Mouse (Mus musculus) lung, embryonic 14.5 days (tissue): Measurements from ENCODE around the gene Dab2ip. TPM values are rescaled to one million over a fixed set of nuclear protein-coding genes. Genes with fewer than 3 reads are reported as not detected.

Experiments
- ATAC-seq: fragments of 200-750 bp; cut with Nextera tagmentation; 2 replicates; pipeline ENCODE4 v1.8.0; 2017; ENCODE audit warnings: mild to moderate bottlenecking, moderate TSS enrichment, moderate library complexity; ENCODE audit not compliant: insufficient read depth
- DNase-seq: peaks from one replicate; pipeline ENCODE4 v3.0.0-alpha.2; 2015
- H3K27ac ChIP-seq: fragments of 300-500 bp; sonication (generic); 2 replicates; pipeline ENCODE4 v1.5.1; 2014; ENCODE audit warnings: low read depth, mild to moderate bottlenecking, moderate library complexity
- H3K27me3 ChIP-seq: fragments of 300-500 bp; sonication (generic); 2 replicates; pipeline ENCODE4 v1.6.1; 2014; ENCODE audit warnings: low read length, control low read depth; ENCODE audit not compliant: insufficient read depth
- H3K36me3 ChIP-seq: fragments of 300-500 bp; sonication (generic); 2 replicates; pipeline ENCODE4 v1.6.1; 2014; ENCODE audit warnings: control low read depth; ENCODE audit not compliant: insufficient read depth
- H3K4me1 ChIP-seq: fragments of 300-500 bp; sonication (generic); 2 replicates; pipeline ENCODE4 v1.6.1; 2014; ENCODE audit warnings: antibody characterized with exemption, control low read depth; ENCODE audit not compliant: insufficient read depth
- H3K4me2 ChIP-seq: fragments of 300-500 bp; sonication (generic); 2 replicates; pipeline ENCODE4 v1.6.1; 2014; ENCODE audit warnings: mild to moderate bottlenecking
- H3K4me3 ChIP-seq: fragments of 300-500 bp; sonication (generic); 2 replicates; pipeline ENCODE4 v1.5.1; 2014; ENCODE audit warnings: low read depth, low read length
- H3K9ac ChIP-seq: fragments of 300-500 bp; sonication (generic); 2 replicates; pipeline ENCODE4 v1.6.1; 2014
- H3K9me3 ChIP-seq: fragments of 300-500 bp; sonication (generic); 2 replicates; pipeline ENCODE4 v1.6.1; 2016; ENCODE audit warnings: low read depth, low read length, control low read depth
- CTCF ChIP-seq: IDR thresholded peaks from 2 replicates; pipeline ENCODE4 v1.5.1; 2016; ENCODE audit warnings: antibody characterized with exemption, low read depth
- WGBS: fragments of 180-500 bp; shearing (Covaris S2); extraction: QIAGEN DNeasy Blood & Tissue Kit; methylation state at CpG from one replicate; pipeline ENCODE4 v1.1.7; 2014; 5-methylcytosine and 5-hydroxymethylcytosine counted together
- polyA plus RNA-seq: library from polyadenylated mRNA; unstranded; fragments of >200 nt; fragmentation: Nextera tagmentation; extraction: Ambion mirVana; gene quantifications from 2 replicates; pipeline ENCODE4 v1.2.1, GENCODE M21; 2014

Dab2ip gene
- polyA plus RNA-seq, 1 experiment from 2014 or later, result 61.4 TPM

DNA sequence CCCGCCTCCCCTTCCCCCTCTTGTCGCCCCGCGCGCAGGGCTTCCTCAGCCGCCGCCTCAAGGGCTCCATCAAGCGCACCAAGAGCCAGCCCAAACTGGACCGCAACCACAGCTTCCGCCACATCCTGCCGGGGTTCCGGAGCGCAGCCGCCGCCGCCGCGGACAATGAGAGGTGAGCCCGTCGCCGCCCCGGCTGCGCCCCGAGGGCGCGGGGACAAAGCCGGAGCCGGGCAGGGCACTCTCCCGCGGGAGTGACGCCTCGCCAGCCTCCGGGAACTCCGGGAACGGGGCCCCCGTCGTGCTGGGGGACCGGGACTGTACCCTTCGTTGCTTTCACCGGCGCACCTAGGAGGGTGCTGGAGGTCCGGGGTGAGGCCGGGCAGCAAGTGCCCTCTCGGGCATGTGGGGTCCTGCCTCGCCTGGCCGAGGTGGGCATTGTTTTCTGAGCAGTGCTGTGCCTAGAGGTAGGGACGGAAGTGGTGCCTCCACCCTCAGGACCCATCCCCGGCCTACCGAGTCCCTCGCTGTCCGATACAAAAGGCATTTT, 103.5 kb downstream of the Dab2ip start:
- H3K9me3 ChIP-seq, result no peaks in the 10 kb centered on the region
- H3K4me3 ChIP-seq, result peak overlapping the region; percentile 86
- H3K27ac ChIP-seq, result peak overlapping the region; percentile 83
- no peaks in the 10 kb centered on the region for H3K27me3 ChIP-seq
- peaks cover 19% of the 10 kb centered on the region for H3K4me1 ChIP-seq
- 0 out of 2 replicates have a peak, but pooled peaks have one; percentile 23 for TF ChIP-seq CTCF
- no peaks in the 10 kb centered on the region for H3K36me3 ChIP-seq
- WGBS, result under 1% methylated on average over 44 of the region's 51 CpGs
- H3K9ac ChIP-seq, result peak overlapping the region; percentile 84
- DNase-seq (peak; percentile 75), ATAC-seq (peak; percentile 52)
- H3K4me2 ChIP-seq, result peak overlapping the region; percentile 95

- TF ChIP-seq CTCF, result no peak
- peaks cover 19% of the 10 kb centered on the region for H3K4me1 ChIP-seq
- H3K9me3 ChIP-seq, result no peaks in the 10 kb centered on the region
- H3K4me2 ChIP-seq, result peak overlapping the region; percentile 95
- peak overlapping the region; percentile 84 for H3K9ac ChIP-seq
- H3K27ac ChIP-seq, result peak overlapping the region; percentile 83
- no peaks in the 10 kb centered on the region for H3K27me3 ChIP-seq
- ATAC-seq, result peak; percentile 47
- DNase-seq, result no peak
- H3K36me3 ChIP-seq, result no peaks in the 10 kb centered on the region
- WGBS, result 2% methylated on average over 24 of the region's 24 CpGs
- peak overlapping the region; percentile 86 for H3K4me3 ChIP-seq
These were observed 104.0 kb downstream of the Dab2ip start for GRCm38 (mm10) chr2:35662001-35662491.

DNA sequence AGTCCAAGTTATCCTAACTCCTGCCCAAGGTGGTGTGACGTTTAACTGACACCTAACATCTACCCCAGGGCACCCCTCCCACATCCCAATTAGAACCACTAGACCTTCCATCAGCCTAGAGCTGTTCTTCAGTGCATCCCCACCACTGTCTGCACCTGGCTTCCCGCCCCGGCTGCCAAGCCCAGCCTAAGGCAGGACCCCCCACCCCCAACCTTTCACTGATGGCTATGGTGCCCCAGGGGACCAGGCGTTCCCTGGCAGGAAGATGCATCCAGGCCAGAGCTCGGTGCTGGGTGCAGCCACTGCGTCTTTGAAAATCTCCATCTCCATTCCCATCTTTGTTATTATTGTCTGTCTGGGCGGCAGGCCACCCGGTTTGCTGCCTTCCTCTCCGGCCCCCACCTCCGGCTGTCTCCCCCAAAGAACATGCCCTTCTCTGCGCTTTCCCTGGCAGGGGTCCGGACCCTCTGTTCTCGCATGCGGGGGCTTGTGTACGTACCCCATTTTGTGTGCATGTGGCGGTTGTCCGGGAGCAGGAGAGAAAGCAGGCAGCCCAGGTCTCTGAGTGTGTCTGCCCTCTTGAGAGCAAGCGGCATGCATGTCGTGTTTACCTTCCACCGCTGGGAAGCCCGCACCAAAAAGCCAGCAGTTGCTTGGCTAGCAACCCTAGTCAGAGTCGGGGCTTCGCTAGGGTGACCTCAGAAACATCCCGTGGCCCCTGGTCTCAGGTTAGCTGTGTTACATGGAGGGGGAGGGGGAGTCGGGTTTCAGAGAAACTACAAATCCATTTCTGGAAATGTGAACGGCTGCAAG, 104.9 kb downstream of the Dab2ip start:
- H3K9ac ChIP-seq, result peak overlapping the region; percentile 52
- H3K27me3 ChIP-seq, result no peaks in the 10 kb centered on the region
- 0 out of 2 replicates have a peak, but pooled peaks cover under 1% of the 10 kb centered on the region for H3K36me3 ChIP-seq
- no peaks in the 10 kb centered on the region for H3K9me3 ChIP-seq
- TF ChIP-seq CTCF, result peak; percentile 39
- H3K4me1 ChIP-seq, result peaks cover 19% of the 10 kb centered on the region
- 7% methylated on average over 26 of the region's 26 CpGs for WGBS
- ATAC-seq (no peak), DNase-seq (peak; percentile 64)
- H3K27ac ChIP-seq, result peak overlapping the region; percentile 58; the same call in 1 of the 2 replicates
- H3K4me2 ChIP-seq, result peak overlapping the region; percentile 95
- H3K4me3 ChIP-seq, result peak overlapping the region; percentile 86

- DNase-seq (no peak), ATAC-seq (no peak)
- Histone ChIP-seq H3K4me3 (no peak overlapping the region), H3K36me3 (peaks cover 16% of the 10 kb centered on the region; the same call in 1 of the 2 replicates), H3K9me3 (no peaks in the 10 kb centered on the region), H3K9ac (no peak overlapping the region), H3K27me3 (no peaks in the 10 kb centered on the region), H3K27ac (no peak overlapping the region), H3K4me1 (peaks cover 33% of the 10 kb centered on the region), H3K4me2 (no peak overlapping the region)
- 82% methylated on average over 8 of the region's 8 CpGs for WGBS
- no peak for TF ChIP-seq CTCF
These were observed 109.7 kb downstream of the Dab2ip start for GRCm38 (mm10) chr2:35667746-35668145.

GRCm38 (mm10) chr2:35669217-35669616, 111.2 kb downstream of the Dab2ip start:
- no peak overlapping the region for H3K27ac ChIP-seq

DNA sequence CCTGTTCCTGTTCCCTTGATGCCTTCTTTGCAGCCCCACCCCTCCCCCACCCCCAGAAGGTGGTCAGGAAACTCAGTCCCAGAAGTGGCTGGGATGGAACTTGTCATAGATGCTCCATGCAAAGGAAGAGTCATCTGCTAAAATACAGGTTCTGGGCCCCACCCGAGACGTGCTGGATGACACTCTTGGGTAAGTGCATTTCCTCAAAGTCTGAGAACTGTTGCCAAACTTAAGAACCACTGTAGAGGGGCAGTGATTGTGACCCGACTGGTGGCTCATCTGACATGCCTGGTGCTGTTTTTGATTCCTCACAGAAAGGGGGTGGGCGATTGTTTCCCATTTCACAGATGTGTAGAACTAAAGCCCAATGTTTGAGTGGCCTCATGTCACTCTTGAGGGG, 111.7 kb downstream of the Dab2ip start:
- TF ChIP-seq CTCF, result no peak
- H3K4me2 ChIP-seq, result no peak overlapping the region
- peaks cover 21% of the 10 kb centered on the region for H3K36me3 ChIP-seq
- ATAC-seq, result no peak
- 74% methylated on average over 4 of the region's 4 CpGs for WGBS
- peaks cover 22% of the 10 kb centered on the region for H3K4me1 ChIP-seq
- H3K4me3 ChIP-seq, result no peak overlapping the region
- no peaks in the 10 kb centered on the region for H3K9me3 ChIP-seq
- no peak for DNase-seq
- H3K27me3 ChIP-seq, result no peaks in the 10 kb centered on the region
- H3K9ac ChIP-seq, result no peak overlapping the region
- H3K27ac ChIP-seq, result no peak overlapping the region

More at GRCm38 (mm10) chr2:35669217-35669616, 111.2 kb downstream of the Dab2ip start:
- Histone ChIP-seq H3K4me1 (peaks cover 22% of the 10 kb centered on the region), H3K9ac (no peak overlapping the region), H3K4me2 (no peak overlapping the region), H3K36me3 (peaks cover 21% of the 10 kb centered on the region), H3K27me3 (no peaks in the 10 kb centered on the region), H3K4me3 (no peak overlapping the region), H3K9me3 (no peaks in the 10 kb centered on the region)
- 61% methylated on average over 4 of the region's 4 CpGs for WGBS
- no peak for TF ChIP-seq CTCF
- ATAC-seq (no peak), DNase-seq (no peak)

- Histone ChIP-seq H3K36me3 (peaks cover 21% of the 10 kb centered on the region), H3K9ac (no peak overlapping the region), H3K4me1 (peaks cover 26% of the 10 kb centered on the region), H3K27ac (no peak overlapping the region), H3K9me3 (no peaks in the 10 kb centered on the region), H3K4me2 (no peak overlapping the region), H3K4me3 (no peak overlapping the region), H3K27me3 (no peaks in the 10 kb centered on the region)
- 67% methylated on average over 9 of the region's 9 CpGs for whole genome bisulfite sequencing
- no peak for TF ChIP-seq CTCF
- no peak for DNase-seq
- ATAC-seq, result no peak
These were observed 112.2 kb downstream of the Dab2ip start for GRCm38 (mm10) chr2:35670300-35670699.
